ENCODE assay signal across 19 mouse cellular contexts in the genomic region with DNA sequence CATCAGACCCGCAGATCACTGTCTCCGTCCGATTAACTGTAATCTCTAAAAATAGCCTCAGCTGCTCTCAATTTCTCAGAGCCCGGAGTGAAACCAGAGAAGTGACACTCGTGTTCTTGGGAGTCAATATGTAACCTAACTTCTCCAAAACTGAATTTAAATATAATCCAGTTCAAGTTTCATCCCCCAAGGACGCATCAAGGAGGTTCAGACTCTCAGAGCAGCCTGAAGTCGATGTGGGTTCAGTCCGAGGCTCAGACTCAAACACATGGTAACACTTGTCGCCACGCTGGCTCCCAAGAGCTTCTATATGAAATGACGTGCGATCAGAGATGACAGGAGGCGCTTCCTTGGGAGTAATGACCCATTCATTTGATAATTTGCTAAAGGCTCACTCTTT.
A peak's percentile ranks its signal among the peaks of the same experiment; 100 is the strongest.
DNase-seq lines count a peak whose midpoint lies in the region; ATAC-seq and TF ChIP-seq lines count a peak whose summit lies in the region.
"Had no signal": no experiment of that assay in that cellular context is flagged by ENCODE, and none has a peak within 500 bp of the region (broad histone marks: within the 10 kb centered on the region; RNA-seq: fewer than 3 reads in every experiment).

No protein-coding gene starts in this region.

- no peak overlapping the region for H3K9ac ChIP-seq in lung, embryonic 14.5 days
- H3K9ac ChIP-seq in intestine, embryonic 16.5 days (ENCODE audit: low read depth, low read length), result no peak overlapping the region
- H3K9ac ChIP-seq in forebrain, embryonic 14.5 days (ENCODE audit: low read length), result no peak overlapping the region
- H3K9ac ChIP-seq: heart, embryonic 15.5 days; hindbrain, embryonic 14.5 days; intestine, embryonic 15.5 days had no signal

- H3K4me1 ChIP-seq in lung, embryonic 14.5 days (ENCODE audit: insufficient read depth), result peaks cover 5% of the 10 kb centered on the region; the same call in 1 of the 2 replicates
- no peaks in the 10 kb centered on the region for H3K4me1 ChIP-seq in intestine, embryonic 16.5 days (ENCODE audit: control insufficient read depth, insufficient read depth, low read length)
- H3K4me1 ChIP-seq in forebrain, embryonic 14.5 days (ENCODE audit: control insufficient read depth, insufficient read depth, low read length), result no peaks in the 10 kb centered on the region
- H3K4me1 ChIP-seq: intestine, embryonic 15.5 days had no signal

- intact Hi-C loops in gastrocnemius, postnatal 36 days (cut with DNase I), result no loop called here

- H3K79me2 ChIP-seq in myocyte (ENCODE audit: control insufficient read depth, insufficient read depth), result no peaks in the 10 kb centered on the region

- H3K4me3 ChIP-seq in lung, embryonic 14.5 days (ENCODE audit: low read depth, low read length), result no peak overlapping the region
- H3K4me3 ChIP-seq in myocyte, result no peak overlapping the region
- no peak overlapping the region for H3K4me3 ChIP-seq in intestine, embryonic 16.5 days (ENCODE audit: low read length)
- no peak overlapping the region for H3K4me3 ChIP-seq in forebrain, embryonic 14.5 days (ENCODE audit: low read depth, low read length)
- H3K4me3 ChIP-seq: heart, adult 2 months; intestine, embryonic 15.5 days had no signal

- no peak overlapping the region for H3K27ac ChIP-seq in lung, embryonic 14.5 days (ENCODE audit: low read depth)
- H3K27ac ChIP-seq in intestine, embryonic 16.5 days (ENCODE audit: low read length), result no peak overlapping the region
- no peak overlapping the region for H3K27ac ChIP-seq in forebrain, embryonic 14.5 days (ENCODE audit: low read depth, low read length)
- H3K27ac ChIP-seq: heart, adult 2 months; heart, embryonic 15.5 days; hindbrain, embryonic 10.5 days; hindbrain, embryonic 14.5 days; intestine, embryonic 15.5 days had no signal

- ATAC-seq in lung, embryonic 14.5 days (ENCODE audit: insufficient read depth), result no peak
- no peak for ATAC-seq in intestine, embryonic 16.5 days
- no peak for ATAC-seq in forebrain, embryonic 14.5 days
- ATAC-seq: CD4-positive, CD25-positive, alpha-beta regulatory T cell, adult 4 months; forebrain, embryonic 16.5 days; intestine, embryonic 15.5 days had no signal

- 45% methylated on average over 13 of the region's 13 CpGs for WGBS in lung, embryonic 14.5 days
- WGBS in intestine, embryonic 16.5 days, result 78% methylated on average over 13 of the region's 13 CpGs
- 85% methylated on average over 13 of the region's 13 CpGs for WGBS in forebrain, embryonic 14.5 days

- no peak overlapping the region for H3K4me2 ChIP-seq in lung, embryonic 14.5 days
- peak overlapping the region; percentile 36 for H3K4me2 ChIP-seq in myocyte (ENCODE audit: low read depth)
- H3K4me2 ChIP-seq in intestine, embryonic 16.5 days (ENCODE audit: low read depth, low read length), result no peak overlapping the region
- no peak overlapping the region for H3K4me2 ChIP-seq in forebrain, embryonic 14.5 days (ENCODE audit: low read length)
- H3K4me2 ChIP-seq: hindbrain, embryonic 14.5 days had no signal

- 0 out of 2 replicates have a peak, but pooled peaks cover 2% of the 10 kb centered on the region for H3K27me3 ChIP-seq in lung, embryonic 14.5 days (ENCODE audit: insufficient read depth, low read length)
- H3K27me3 ChIP-seq in myocyte (ENCODE audit: control insufficient read depth, insufficient read depth, insufficient read length), result no peaks in the 10 kb centered on the region
- H3K27me3 ChIP-seq in intestine, embryonic 16.5 days (replicated peaks; ENCODE audit: control insufficient read depth, insufficient read depth, low read length), result no peaks in the 10 kb centered on the region
- H3K27me3 ChIP-seq in forebrain, embryonic 14.5 days (replicated peaks; ENCODE audit: control insufficient read depth, insufficient read depth, low read length), result no peaks in the 10 kb centered on the region

- no peaks in the 10 kb centered on the region for H3K9me3 ChIP-seq in lung, embryonic 14.5 days (ENCODE audit: low read depth, low read length)
- H3K9me3 ChIP-seq in intestine, embryonic 16.5 days (ENCODE audit: control insufficient read depth, low read length), result no peaks in the 10 kb centered on the region
- H3K9me3 ChIP-seq in forebrain, embryonic 14.5 days (replicated peaks; ENCODE audit: control insufficient read depth, low read length), result no peaks in the 10 kb centered on the region
- H3K9me3 ChIP-seq: G1E; heart, embryonic 15.5 days; hindbrain, embryonic 10.5 days; intestine, embryonic 15.5 days had no signal

- no peaks in the 10 kb centered on the region for H3K36me3 ChIP-seq in lung, embryonic 14.5 days (ENCODE audit: insufficient read depth)
- H3K36me3 ChIP-seq in myocyte (ENCODE audit: control insufficient read depth, insufficient read depth), result no peaks in the 10 kb centered on the region
- H3K36me3 ChIP-seq in intestine, embryonic 16.5 days (ENCODE audit: control insufficient read depth, insufficient read depth, low read length), result no peaks in the 10 kb centered on the region
- no peaks in the 10 kb centered on the region for H3K36me3 ChIP-seq in forebrain, embryonic 14.5 days (ENCODE audit: control insufficient read depth, insufficient read depth, low read length)
- H3K36me3 ChIP-seq: G1E; heart, embryonic 15.5 days; hindbrain, embryonic 10.5 days; intestine, embryonic 15.5 days had no signal

- TF ChIP-seq POLR2A in myocyte (IDR thresholded peaks at IDR 0.05; ENCODE audit: insufficient read length, low read depth), result no peak

- peak; percentile 48 for DNase-seq in gastrocnemius, adult 18-20 months (ENCODE audit: low spot score)
- DNase-seq in gastrocnemius, postnatal 36 days, result no peak
- peak; percentile 23 for DNase-seq in lung, embryonic 14.5 days
- no peak for DNase-seq in lung, postnatal 4 days
- no peak for DNase-seq in forebrain, embryonic 14.5 days (ENCODE audit: low spot score)
- DNase-seq: adrenal gland, adult 8-10 months; B cell, adult 2 months; cerebellum, adult 2 months; embryo, embryonic 11 days had no signal

- no peak overlapping the region for H3ac ChIP-seq in myocyte (ENCODE audit: control insufficient read depth, insufficient read length)

- no peak for TF ChIP-seq CTCF in lung, embryonic 14.5 days (IDR thresholded peaks at IDR 0.05; ENCODE audit: low read depth)

TF ChIP-seq in myocyte, 11 proteins besides CTCF, POLR2A, EP300 and RAD21:
- TF ChIP-seq USF1 (IDR thresholded peaks at IDR 0.05; ENCODE audit: low read depth) (no peak), MYOG (IDR thresholded peaks at IDR 0.05; ENCODE audit: control insufficient read depth in 1 of 3, insufficient read depth in 1 of 3, insufficient read length in 2 of 3, low read depth in 2 of 3) (peak in 1 of 3 experiments; percentile 20)

Comparison
In these comparisons a context has a peak if more than half of its experiments do, and no peak if none do; other contexts are left out.
1. DNase-seq: peak in gastrocnemius, adult 18-20 months (single experiment) and lung, embryonic 14.5 days (single experiment); none in gastrocnemius, postnatal 36 days (0 of 2), lung, postnatal 4 days (0 of 2) and forebrain, embryonic 14.5 days (single experiment).